Mouse (Mus musculus): Measurements from ENCODE around the gene Rhebl1. TPM values are rescaled to one million over a fixed set of nuclear protein-coding genes. Genes with fewer than 3 reads are reported as not detected.

Gene Rhebl1
- total and polyA plus RNA-seq, 3 experiments = 11.1 to 25.1 (median 17.6) TPM

DNA sequence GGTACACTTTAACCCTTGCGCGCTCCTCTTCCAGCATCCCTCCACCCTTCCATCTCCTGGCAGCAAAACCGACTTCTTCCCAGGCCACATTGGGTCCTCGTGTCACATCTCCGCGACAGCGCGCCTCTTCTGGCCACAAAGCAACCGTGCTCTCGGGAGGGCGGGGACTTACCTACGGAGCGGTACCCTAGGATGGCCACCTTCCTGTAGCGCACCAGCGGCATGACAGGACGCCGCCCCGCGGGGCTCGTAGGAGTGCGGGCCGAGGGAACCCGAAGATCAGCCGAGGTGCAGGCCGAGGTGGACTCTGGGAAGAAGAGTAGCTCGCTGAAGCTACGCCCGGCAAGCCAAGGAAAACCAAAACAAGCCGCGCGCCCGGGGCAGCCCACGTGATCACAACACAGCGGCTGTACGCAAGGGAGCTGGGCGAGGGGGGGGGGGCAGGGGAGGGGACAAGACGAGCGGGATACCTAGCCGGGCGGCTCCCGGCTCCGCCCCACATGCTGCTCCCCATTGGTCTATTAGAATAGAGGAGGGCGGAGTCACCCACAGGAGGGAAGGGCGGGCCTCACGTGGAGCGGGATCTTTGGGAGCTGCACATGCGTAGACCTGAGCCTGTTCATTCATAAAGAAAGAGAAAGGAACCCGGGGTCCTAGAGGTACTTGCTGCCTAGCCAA lies 13.2 kb downstream of the Rhebl1 start (continued):
- TF ChIP-seq SIN3A (IDR thresholded peaks at IDR 0.05; ENCODE audit: low read length) (peak; percentile 96), E2F4 (IDR thresholded peaks at IDR 0.05; ENCODE audit: insufficient replicate concordance, low read depth, low read length) (no peak), RAD21 (IDR thresholded peaks at IDR 0.05; ENCODE audit: low read depth, low read length) (no peak), KAT2A (IDR thresholded peaks at IDR 0.05; ENCODE audit: insufficient replicate concordance, low read length) (no peak), JUND (conservative IDR thresholded peaks at IDR 0.05; ENCODE audit: low read depth, low read length) (no peak), CHD1 (IDR thresholded peaks at IDR 0.05; ENCODE audit: low read depth, low read length) (no peak)

DNA sequence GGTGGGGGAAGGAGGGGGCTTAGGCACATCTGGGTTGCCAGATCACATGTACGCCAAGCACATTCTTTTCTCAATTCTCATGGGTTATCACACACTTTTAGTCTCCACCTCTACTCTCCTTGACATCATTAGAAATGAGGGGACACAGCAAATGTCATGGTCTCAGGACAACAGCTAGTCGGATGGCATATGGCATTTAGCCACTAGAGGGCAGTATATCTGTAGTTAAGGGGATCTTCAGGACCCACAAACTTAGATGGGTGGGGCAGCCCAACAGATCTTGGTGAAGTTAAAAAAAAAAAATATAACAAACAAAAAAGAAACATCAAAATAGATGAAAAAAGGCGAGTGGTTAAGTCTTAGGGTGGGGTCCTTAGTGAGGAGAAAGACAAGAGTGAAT lies 17.0 kb downstream of the Rhebl1 start:
- H3K27ac ChIP-seq (ENCODE audit: insufficient read depth, low read depth) = no peak overlapping the region

DNA sequence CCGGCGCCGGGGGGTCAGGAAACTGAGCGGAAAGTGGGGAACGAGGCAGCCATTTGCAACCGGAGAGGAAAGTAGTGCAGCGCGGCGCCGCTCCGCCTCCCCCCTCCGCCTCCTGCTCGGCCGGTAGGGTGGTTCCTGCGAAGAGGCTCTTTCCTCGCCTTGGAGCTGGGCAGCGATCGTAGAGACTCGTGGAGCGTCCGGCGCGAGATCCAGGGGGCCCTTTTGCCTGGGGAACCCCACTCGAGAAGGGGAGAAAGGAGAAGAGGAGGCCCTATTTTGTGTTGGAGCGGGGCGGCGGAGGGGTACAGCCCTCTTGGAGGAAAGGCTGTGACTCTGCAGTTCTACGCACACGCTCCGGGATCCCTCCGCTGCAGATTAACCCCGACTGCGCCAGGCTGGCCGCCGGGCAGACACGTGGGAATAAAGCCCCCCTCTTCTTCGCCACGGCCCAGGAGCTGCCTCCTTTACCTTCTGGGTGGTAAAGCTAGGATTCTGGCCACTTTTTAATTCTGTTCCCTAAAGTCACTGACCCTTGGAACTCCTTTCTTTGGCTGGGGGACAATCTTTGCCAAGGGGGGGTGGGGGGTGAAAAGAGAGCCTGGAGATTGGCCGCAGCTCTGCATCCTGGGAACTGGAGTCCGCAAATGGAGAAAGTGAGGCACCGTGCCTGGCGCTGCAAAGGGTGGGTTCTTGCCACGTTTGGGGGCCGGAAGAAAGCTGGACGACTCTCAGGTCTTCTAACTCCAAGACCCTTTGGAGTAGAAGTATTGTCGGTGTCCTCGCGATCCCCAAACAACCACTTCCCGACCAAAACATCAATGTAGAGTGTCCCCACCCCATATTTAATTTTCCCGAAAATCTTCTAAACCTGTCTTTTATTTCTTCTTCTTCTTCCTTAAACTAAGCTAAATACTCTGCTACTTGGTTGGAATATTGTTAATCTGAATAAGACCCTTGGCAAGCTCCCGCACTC lies 22.1 kb downstream of the Rhebl1 start:
- Histone ChIP-seq H3K9ac (ENCODE audit: insufficient read depth, low read depth) (peak overlapping the region; percentile 82), H3K27ac (ENCODE audit: insufficient read depth, low read depth) (peak overlapping the region; percentile 61), H3K4me3 (replicated peaks in 1 of 3; ENCODE audit: low read depth in 2 of 3, low read length in 2 of 3, poor library complexity in 1 of 3) (peak overlapping the region; percentile 71 to 94 (median 86)), H3K4me1 (ENCODE audit: control insufficient read depth in 1 of 2, insufficient read depth in 2 of 2) (peaks cover 3 to 28% of the 10 kb centered on the region in 2 experiments; a peak in 2 of 4 replicates), H3K36me3 (replicated peaks in 1 of 2; ENCODE audit: control insufficient read depth in 1 of 2, insufficient read depth in 1 of 2, low read length in 1 of 2) (peaks cover 0 to 12% of the 10 kb centered on the region in 2 experiments), H3K9me3 (replicated peaks; ENCODE audit: low read length) (no peaks in the 10 kb centered on the region), H3K4me2 (ENCODE audit: insufficient read depth, low read depth, poor library complexity, severe bottlenecking) (peak overlapping the region; percentile 6; the same call in 1 of the 2 replicates), H3K27me3 (replicated peaks) (no peaks in the 10 kb centered on the region), H3K79me2 (replicated peaks; ENCODE audit: control insufficient read depth, extremely low read depth, insufficient read depth, poor library complexity, severe bottlenecking) (peaks cover 46% of the 10 kb centered on the region)
- DNase-seq (ENCODE audit: extremely low read depth) = peak; percentile 98
- in situ Hi-C loops (cut with MboI; ENCODE audit: low pct_ligation_motif_present, low pct_unique_long_range_greater_than_20kb, low sequenced_read_pairs) (no loop called here), dilution Hi-C loops (cut with MboI; ENCODE audit: extremely low pct_ligation_motif_present, extremely low pct_unique_long_range_greater_than_20kb, low sequenced_read_pairs) (no loop called here)
- TF ChIP-seq MAZ (IDR thresholded peaks at IDR 0.05; ENCODE audit: low read depth, low read length) (peak; percentile 97), EP300 (IDR thresholded peaks at IDR 0.05; ENCODE audit: low read length) (no peak), RAD21 (IDR thresholded peaks at IDR 0.05; ENCODE audit: low read depth, low read length) (no peak), GABPA (IDR thresholded peaks at IDR 0.05; ENCODE audit: insufficient replicate concordance, low read depth, low read length) (no peak), POLR2AphosphoS2 (IDR thresholded peaks at IDR 0.05; ENCODE audit: low read depth, low read length) (peak; percentile 66; the same call in 1 of the 2 replicates), ZMIZ1 (IDR thresholded peaks at IDR 0.05; ENCODE audit: low read depth, low read length) (peak; percentile 76; the same call in 1 of the 2 replicates), CHD2 (IDR thresholded peaks at IDR 0.05; ENCODE audit: low read length) (peak; percentile 88), POLR2A (IDR thresholded peaks at IDR 0.05; ENCODE audit: low read depth, low read length) (peak; percentile 95), JUND (conservative IDR thresholded peaks at IDR 0.05; ENCODE audit: low read depth, low read length) (no peak), MYC (IDR thresholded peaks at IDR 0.05; ENCODE audit: low read depth, low read length) (peak; percentile 97), CTCF (conservative IDR thresholded peaks at IDR 0.05 in 1 of 2, IDR thresholded peaks at IDR 0.05 in 1 of 2; ENCODE audit: low read depth in 2 of 2, low read length in 2 of 2) (no peak), ZC3H11A (IDR thresholded peaks at IDR 0.05; ENCODE audit: low read depth, low read length) (no peak), ZNF384 (IDR thresholded peaks at IDR 0.05; ENCODE audit: low read depth, low read length) (no peak), MEF2A (IDR thresholded peaks at IDR 0.05; ENCODE audit: borderline replicate concordance, low read depth, low read length) (peak; percentile 52; the same call in 1 of the 2 replicates), RCOR1 (conservative IDR thresholded peaks at IDR 0.05; ENCODE audit: low read depth, low read length) (peak; percentile 31; the same call in 1 of the 2 replicates), SIN3A (IDR thresholded peaks at IDR 0.05; ENCODE audit: low read length) (peak; percentile 96), MXI1 (IDR thresholded peaks at IDR 0.05; ENCODE audit: low read depth, low read length) (peak; percentile 98), SMC3 (IDR thresholded peaks at IDR 0.05; ENCODE audit: low read depth, low read length) (no peak)

More for the DNA sequence above, 17.0 kb downstream of the Rhebl1 start:
- peak; percentile 86 for DNase-seq (ENCODE audit: extremely low read depth)
- H3K36me3 ChIP-seq (replicated peaks in 1 of 2; ENCODE audit: control insufficient read depth in 1 of 2, insufficient read depth in 1 of 2, low read length in 1 of 2) = peaks cover 9 to 32% of the 10 kb centered on the region in 2 experiments
- no peaks in the 10 kb centered on the region for H3K9me3 ChIP-seq (replicated peaks; ENCODE audit: low read length)
- no peak overlapping the region for H3K4me2 ChIP-seq (ENCODE audit: insufficient read depth, low read depth, poor library complexity, severe bottlenecking)
- H3K4me1 ChIP-seq (ENCODE audit: control insufficient read depth in 1 of 2, insufficient read depth in 2 of 2) = peaks cover 7 to 32% of the 10 kb centered on the region in 2 experiments
- no peak overlapping the region for H3K9ac ChIP-seq (ENCODE audit: insufficient read depth, low read depth)
- TF ChIP-seq IRF4 (IDR thresholded peaks at IDR 0.05; ENCODE audit: low read depth, low read length) (0 out of 2 replicates have a peak, but pooled peaks have one; percentile 18), NRF1 (IDR thresholded peaks at IDR 0.05; ENCODE audit: low read depth, low read length) (no peak), NELFE (IDR thresholded peaks at IDR 0.05; ENCODE audit: low read depth, low read length) (no peak), ZNF384 (IDR thresholded peaks at IDR 0.05; ENCODE audit: low read depth, low read length) (peak; percentile 85), CTCF (conservative IDR thresholded peaks at IDR 0.05 in 1 of 2, IDR thresholded peaks at IDR 0.05 in 1 of 2; ENCODE audit: low read depth in 2 of 2, low read length in 2 of 2) (peak; percentile 91 to 98), CHD2 (IDR thresholded peaks at IDR 0.05; ENCODE audit: low read length) (no peak), ZKSCAN1 (IDR thresholded peaks at IDR 0.05; ENCODE audit: borderline replicate concordance, low read depth, low read length) (no peak), JUND (conservative IDR thresholded peaks at IDR 0.05; ENCODE audit: low read depth, low read length) (0 out of 2 replicates have a peak, but pooled peaks have one; percentile 16), TCF12 (IDR thresholded peaks at IDR 0.05; ENCODE audit: low read depth, low read length) (no peak), SMC3 (IDR thresholded peaks at IDR 0.05; ENCODE audit: low read depth, low read length) (peak; percentile 69), RAD21 (IDR thresholded peaks at IDR 0.05; ENCODE audit: low read depth, low read length) (peak; percentile 79), MYC (IDR thresholded peaks at IDR 0.05; ENCODE audit: low read depth, low read length) (peak; percentile 53; the same call in 1 of the 2 replicates), SIN3A (IDR thresholded peaks at IDR 0.05; ENCODE audit: low read length) (peak; percentile 68; the same call in 1 of the 2 replicates)
- no peaks in the 10 kb centered on the region for H3K27me3 ChIP-seq (replicated peaks)
- dilution Hi-C loops (cut with MboI; ENCODE audit: extremely low pct_ligation_motif_present, extremely low pct_unique_long_range_greater_than_20kb, low sequenced_read_pairs) = no loop called here
- peaks cover 11% of the 10 kb centered on the region; the same call in 1 of the 2 replicates for H3K79me2 ChIP-seq (replicated peaks; ENCODE audit: control insufficient read depth, extremely low read depth, insufficient read depth, poor library complexity, severe bottlenecking)
- in situ Hi-C loops (cut with MboI; ENCODE audit: low pct_ligation_motif_present, low pct_unique_long_range_greater_than_20kb, low sequenced_read_pairs) = no loop called here
- no peak overlapping the region for H3K4me3 ChIP-seq (replicated peaks in 1 of 3; ENCODE audit: low read depth in 2 of 3, low read length in 2 of 3, poor library complexity in 1 of 3)
